Mouse (Mus musculus) hindbrain, embryonic 16.5 days (tissue): ENCODE measurements around the gene Sept5. TPM values are rescaled to one million over a fixed set of nuclear protein-coding genes. Genes with fewer than 3 reads are reported as not detected.

ENCODE experiments used
- ATAC-seq: fragments of 200-750 bp; cut with Nextera tagmentation; 2 replicates; pipeline ENCODE4 v1.8.0; 2017; ENCODE audit warnings: moderate TSS enrichment, moderate library complexity
- H3K27ac ChIP-seq: fragments of 300-500 bp; sonication (generic); 2 replicates; pipeline ENCODE4 v1.5.1; 2014; ENCODE audit warnings: low read depth, mild to moderate bottlenecking, control low read depth, low read length, moderate library complexity
- H3K27me3 ChIP-seq: fragments of 300-500 bp; sonication (generic); replicated peaks from 2 replicates; pipeline ENCODE4 v1.6.1; 2014; ENCODE audit warnings: low read length; ENCODE audit not compliant: control insufficient read depth, insufficient read depth
- H3K36me3 ChIP-seq: fragments of 300-500 bp; sonication (generic); 2 replicates; pipeline ENCODE4 v1.6.1; 2014; ENCODE audit warnings: mild to moderate bottlenecking, low read length, moderate library complexity, mixed read lengths; ENCODE audit not compliant: control insufficient read depth, insufficient read depth
- H3K4me1 ChIP-seq: fragments of 300-500 bp; sonication (generic); 2 replicates; pipeline ENCODE4 v1.6.1; 2014; ENCODE audit warnings: low read depth, low read length; ENCODE audit not compliant: control insufficient read depth, insufficient read depth
- H3K4me2 ChIP-seq: fragments of 300-500 bp; sonication (generic); 2 replicates; pipeline ENCODE4 v1.6.1; 2014; ENCODE audit warnings: mild to moderate bottlenecking, low read length, control low read depth, moderate library complexity
- H3K4me3 ChIP-seq: fragments of 300-500 bp; sonication (generic); 2 replicates; pipeline ENCODE4 v1.5.1; 2014; ENCODE audit warnings: mild to moderate bottlenecking, low read length, control low read depth, moderate library complexity
- H3K9ac ChIP-seq: fragments of 300-500 bp; sonication (generic); 2 replicates; pipeline ENCODE4 v1.6.1; 2014; ENCODE audit warnings: low read depth, mild to moderate bottlenecking, control low read depth, low read length, moderate library complexity
- H3K9me3 ChIP-seq: fragments of 300-500 bp; sonication (generic); 2 replicates; pipeline ENCODE4 v1.6.1; 2014; ENCODE audit warnings: mild to moderate bottlenecking, low read length, moderate library complexity; ENCODE audit not compliant: control insufficient read depth
- WGBS: fragments of 180-500 bp; shearing (Covaris S2); extraction: QIAGEN DNeasy Blood & Tissue Kit; methylation state at CpG from one replicate; pipeline ENCODE4 v1.1.7; 2014; 5-methylcytosine and 5-hydroxymethylcytosine counted together
- polyA plus RNA-seq: library from polyadenylated mRNA; unstranded; fragments of >200 nt; fragmentation: Nextera tagmentation; extraction: Ambion mirVana; gene quantifications from 2 replicates; pipeline ENCODE4 v1.2.1, GENCODE M21; 2015

Sept5 gene
- polyA plus RNA-seq, 1 experiment from 2014 or later, result 249 TPM

DNA sequence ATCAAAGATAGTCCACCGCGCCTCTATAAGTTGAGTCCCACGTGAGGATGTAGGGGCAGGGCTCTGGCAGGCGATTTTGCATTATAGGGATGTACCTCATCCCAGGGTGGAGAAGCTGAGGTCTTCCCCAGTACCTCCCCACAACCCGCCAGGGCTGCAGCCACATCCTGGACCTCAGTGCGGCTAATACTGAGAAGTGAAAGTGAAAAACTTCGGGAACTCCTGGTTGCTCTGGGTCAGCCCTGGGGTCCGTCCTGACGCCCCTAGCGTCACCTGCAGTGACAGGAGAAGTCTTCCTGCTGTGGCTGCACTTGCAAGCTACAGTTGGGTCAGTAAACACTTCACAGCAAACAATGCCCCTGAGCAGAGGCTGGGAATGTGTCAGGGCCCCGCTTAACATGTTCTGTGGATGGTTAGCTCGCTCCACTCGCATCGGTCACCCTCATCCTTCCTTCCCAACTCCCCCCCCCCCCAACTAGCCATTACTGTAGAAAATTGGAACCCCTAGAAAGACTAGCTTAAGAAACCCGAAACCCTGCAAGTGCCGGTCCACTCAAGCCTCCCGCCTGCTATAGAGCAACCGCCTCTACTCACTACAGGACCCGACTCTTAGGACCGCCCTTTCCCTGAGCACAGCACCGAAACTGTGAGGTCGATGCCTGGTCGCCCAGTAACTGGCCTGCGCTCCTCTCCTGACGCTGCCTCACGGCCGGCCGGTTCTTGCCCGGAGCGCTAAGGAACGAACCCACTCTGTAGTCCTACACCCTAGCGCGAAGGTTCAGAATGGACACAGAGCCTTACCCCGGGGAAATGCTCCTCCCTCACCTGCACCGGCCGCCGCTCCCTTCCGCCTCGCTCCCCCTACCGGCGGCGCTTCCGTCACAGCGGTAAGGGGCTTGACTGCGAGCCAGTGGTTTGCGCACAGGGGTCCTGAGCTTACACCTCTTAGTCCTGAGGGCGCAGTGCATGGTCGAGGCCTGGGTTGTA, 39.7 kb downstream of the Sept5 start, which contains the start of gene Tbx1:
Tbx1 (minus strand) TSS at position 868 of the 987 bp plus-strand sequence.
- WGBS, result 3% methylated on average over 48 of the region's 48 CpGs

GRCm38 (mm10) chr16:18589080-18589621, 40.6 kb downstream of the Sept5 start:
- Histone ChIP-seq H3K9me3 (no peaks in the 10 kb centered on the region), H3K4me3 (no peak overlapping the region), H3K27ac (no peak overlapping the region), H3K4me2 (no peak overlapping the region), H3K4me1 (peaks cover 26% of the 10 kb centered on the region), H3K27me3 (peaks cover 77% of the 10 kb centered on the region), H3K36me3 (no peaks in the 10 kb centered on the region), H3K9ac (no peak overlapping the region)
- ATAC-seq, result no peak
- 32% methylated on average over 9 of the region's 9 CpGs for WGBS

More for the DNA sequence above, 39.7 kb downstream of the Sept5 start, which contains the start of gene Tbx1:
- Histone ChIP-seq H3K36me3 (no peaks in the 10 kb centered on the region), H3K27ac (no peak within 1 kb of the TSS), H3K4me2 (peak within 1 kb of the TSS; percentile 42), H3K4me3 (peak within 1 kb of the TSS; percentile 30), H3K27me3 (peaks cover 68% of the 10 kb centered on the region), H3K9ac (no peak within 1 kb of the TSS), H3K9me3 (no peaks in the 10 kb centered on the region), H3K4me1 (peaks cover 26% of the 10 kb centered on the region)
- no peak for ATAC-seq

DNA sequence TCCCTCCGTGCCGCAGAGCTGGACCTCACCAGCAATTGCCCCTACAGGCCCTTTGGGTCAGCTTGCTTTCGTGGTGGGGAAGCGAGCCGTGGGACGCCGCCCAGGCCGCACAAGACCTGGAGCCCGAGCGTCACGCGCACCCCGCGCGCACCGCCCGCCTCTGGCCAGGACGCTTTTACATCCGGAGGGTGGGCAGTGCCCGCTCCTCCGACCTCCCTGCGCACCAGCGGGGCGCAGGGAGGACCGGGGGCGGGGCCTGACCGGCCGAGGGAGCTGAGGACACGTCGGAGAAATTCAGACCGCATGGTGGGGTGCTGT, 41.1 kb downstream of the Sept5 start:
- Histone ChIP-seq H3K4me3 (no peak overlapping the region), H3K36me3 (no peaks in the 10 kb centered on the region), H3K4me1 (peaks cover 26% of the 10 kb centered on the region), H3K4me2 (no peak overlapping the region), H3K27me3 (peaks cover 82% of the 10 kb centered on the region), H3K9me3 (no peaks in the 10 kb centered on the region), H3K27ac (no peak overlapping the region), H3K9ac (no peak overlapping the region)
- ATAC-seq, result no peak
- WGBS, result 4% methylated on average over 24 of the region's 31 CpGs

DNA sequence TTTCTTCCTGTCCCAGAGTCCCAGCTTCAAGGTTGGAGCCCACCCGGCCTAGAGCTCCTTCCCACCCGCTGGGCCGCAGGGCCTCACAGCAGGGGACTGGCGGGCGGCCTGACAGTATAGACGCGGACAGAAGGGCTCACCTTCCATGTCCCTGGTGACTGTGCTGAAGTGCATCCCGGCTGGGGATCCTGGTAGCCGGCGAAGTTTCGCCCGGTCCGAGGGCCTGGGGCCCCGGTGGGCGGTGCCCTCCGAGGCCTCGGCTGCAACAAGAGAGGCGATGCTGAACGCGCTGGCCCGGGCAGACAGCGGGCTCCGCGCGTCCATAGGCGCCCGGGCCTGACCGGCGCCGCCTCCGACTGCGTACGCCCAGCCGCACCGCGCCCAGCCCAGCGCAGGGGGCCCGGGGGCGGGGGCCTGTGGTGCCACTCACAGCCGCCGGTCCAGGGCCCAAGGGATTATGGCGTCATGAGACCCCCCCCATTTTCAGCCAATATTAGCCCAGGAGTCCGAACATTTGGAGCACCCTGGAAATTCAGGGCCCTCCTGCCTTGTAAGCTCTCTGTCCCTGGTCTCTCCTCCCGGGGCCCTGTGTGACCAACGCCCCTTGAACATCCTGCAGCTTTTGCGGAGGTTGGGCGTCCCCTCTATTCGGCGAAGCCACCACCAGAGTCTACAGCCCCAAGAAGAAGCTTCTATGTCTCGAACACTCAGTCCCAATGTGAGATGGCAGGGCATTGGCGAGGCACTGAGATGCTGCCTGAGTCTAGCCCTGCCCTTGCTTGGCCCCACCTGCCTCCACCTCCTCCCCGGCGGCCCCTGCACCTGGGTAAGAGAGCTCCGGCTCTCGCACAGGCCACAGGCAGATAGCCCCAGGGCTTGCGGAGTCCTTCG, 41.7 kb downstream of the Sept5 start:
- H3K4me2 ChIP-seq, result peak overlapping the region; percentile 27
- ATAC-seq, result 0 out of 2 replicates have a peak, but pooled peaks have one; percentile 15
- no peaks in the 10 kb centered on the region for H3K9me3 ChIP-seq
- H3K4me1 ChIP-seq, result peaks cover 26% of the 10 kb centered on the region
- no peaks in the 10 kb centered on the region for H3K36me3 ChIP-seq
- no peak overlapping the region for H3K9ac ChIP-seq
- H3K4me3 ChIP-seq, result peak overlapping the region; percentile 23
- H3K27me3 ChIP-seq, result peaks cover 82% of the 10 kb centered on the region
- WGBS, result 2% methylated on average over 56 of the region's 57 CpGs
- no peak overlapping the region for H3K27ac ChIP-seq

- Histone ChIP-seq H3K27ac (no peak overlapping the region), H3K9me3 (no peaks in the 10 kb centered on the region), H3K27me3 (peaks cover 86% of the 10 kb centered on the region), H3K4me3 (peak overlapping the region; percentile 39), H3K9ac (peak overlapping the region; percentile 50), H3K4me1 (peaks cover 32% of the 10 kb centered on the region), H3K36me3 (no peaks in the 10 kb centered on the region), H3K4me2 (peak overlapping the region; percentile 69)
- no peak for ATAC-seq
- 1% methylated on average over 8 of the region's 62 CpGs for WGBS
These were observed 42.7 kb downstream of the Sept5 start for GRCm38 (mm10) chr16:18586906-18587546.

DNA sequence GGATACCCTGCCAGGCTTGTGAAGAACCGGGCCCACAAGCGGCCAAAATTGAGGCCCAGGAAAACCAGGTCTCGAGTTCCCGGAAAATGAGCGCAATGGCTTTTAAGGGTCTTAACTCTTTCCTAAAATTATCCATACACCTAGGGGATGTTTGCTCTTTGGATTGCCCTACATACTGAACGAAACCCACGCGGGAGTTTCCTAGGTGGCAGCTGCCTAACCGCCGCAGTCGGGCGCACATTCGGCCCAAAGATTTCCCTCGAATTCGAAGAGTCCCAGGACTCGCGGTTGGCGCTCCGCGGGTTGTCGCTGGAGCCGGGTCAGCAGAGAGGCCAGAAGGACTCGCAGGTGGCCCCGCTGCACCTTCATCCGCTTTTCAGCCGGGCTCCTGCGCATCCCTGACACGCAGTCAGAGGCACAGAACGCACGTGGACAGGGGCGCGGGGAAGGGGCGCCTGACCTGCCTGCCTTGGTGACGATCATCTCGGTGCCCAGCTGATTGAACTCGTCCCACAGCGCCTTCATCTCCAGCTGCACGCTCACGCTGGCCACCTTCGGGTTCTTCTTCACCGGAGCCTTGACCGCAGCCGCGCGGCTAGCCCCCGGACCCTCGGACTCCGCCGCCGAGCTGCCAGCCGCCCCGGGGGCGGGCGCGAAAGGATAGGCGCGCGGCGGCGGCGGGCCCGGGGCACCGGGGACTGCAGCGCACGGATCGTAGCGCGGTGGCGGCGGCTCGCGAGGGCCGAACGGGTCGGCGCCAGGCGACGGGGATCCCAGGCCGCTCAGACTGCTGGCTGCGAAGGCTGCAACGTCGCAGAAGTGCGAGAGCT, 43.5 kb downstream of the Sept5 start:
- Histone ChIP-seq H3K27me3 (peaks cover 82% of the 10 kb centered on the region), H3K4me1 (peaks cover 34% of the 10 kb centered on the region), H3K9ac (peak overlapping the region; percentile 50), H3K4me3 (peak overlapping the region; percentile 39), H3K9me3 (no peaks in the 10 kb centered on the region), H3K4me2 (peak overlapping the region; percentile 69), H3K36me3 (no peaks in the 10 kb centered on the region), H3K27ac (no peak overlapping the region; the same call in 1 of the 2 replicates)
- WGBS, result 1% methylated on average over 78 of the region's 83 CpGs
- no peak for ATAC-seq

- Histone ChIP-seq H3K4me1 (peaks cover 34% of the 10 kb centered on the region), H3K36me3 (no peaks in the 10 kb centered on the region), H3K9ac (no peak overlapping the region), H3K27ac (no peak overlapping the region), H3K4me2 (peak overlapping the region; percentile 14), H3K4me3 (peak overlapping the region; percentile 39), H3K27me3 (peaks cover 82% of the 10 kb centered on the region), H3K9me3 (no peaks in the 10 kb centered on the region)
- 5% methylated on average over 10 of the region's 10 CpGs for WGBS
- no peak for ATAC-seq
These were observed 44.1 kb downstream of the Sept5 start for GRCm38 (mm10) chr16:18585676-18586075.
